Mouse (Mus musculus): Measurements from ENCODE around the gene Tnrc6c.

DNA sequence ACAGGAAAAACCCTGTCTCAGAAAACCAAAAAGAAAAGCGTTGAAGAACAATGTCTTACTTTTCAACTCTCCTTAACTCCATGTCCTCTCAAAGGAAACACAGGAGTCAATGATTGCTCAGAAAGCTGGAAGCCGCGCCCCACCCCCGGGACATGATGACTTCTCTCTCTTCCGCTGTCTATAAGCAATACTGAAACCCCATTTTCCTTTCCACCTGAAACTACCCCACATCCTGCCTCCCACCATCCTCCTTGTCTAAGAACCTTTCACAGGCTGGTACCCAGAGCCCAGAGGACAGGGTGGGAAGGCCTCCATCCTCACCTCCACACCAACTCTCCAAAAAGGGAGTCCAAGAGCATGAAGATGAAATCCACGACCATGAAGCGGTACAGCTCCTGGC lies 118.3 kb downstream of the Tnrc6c start:
- TF ChIP-seq CTCF (IDR thresholded peaks at IDR 0.05; ENCODE audit: low read depth) (no peak), EP300 (optimal IDR thresholded peaks at IDR 0.05) (no peak)
